10 mouse cellular contexts compared by ENCODE assay signal in the genomic region with DNA sequence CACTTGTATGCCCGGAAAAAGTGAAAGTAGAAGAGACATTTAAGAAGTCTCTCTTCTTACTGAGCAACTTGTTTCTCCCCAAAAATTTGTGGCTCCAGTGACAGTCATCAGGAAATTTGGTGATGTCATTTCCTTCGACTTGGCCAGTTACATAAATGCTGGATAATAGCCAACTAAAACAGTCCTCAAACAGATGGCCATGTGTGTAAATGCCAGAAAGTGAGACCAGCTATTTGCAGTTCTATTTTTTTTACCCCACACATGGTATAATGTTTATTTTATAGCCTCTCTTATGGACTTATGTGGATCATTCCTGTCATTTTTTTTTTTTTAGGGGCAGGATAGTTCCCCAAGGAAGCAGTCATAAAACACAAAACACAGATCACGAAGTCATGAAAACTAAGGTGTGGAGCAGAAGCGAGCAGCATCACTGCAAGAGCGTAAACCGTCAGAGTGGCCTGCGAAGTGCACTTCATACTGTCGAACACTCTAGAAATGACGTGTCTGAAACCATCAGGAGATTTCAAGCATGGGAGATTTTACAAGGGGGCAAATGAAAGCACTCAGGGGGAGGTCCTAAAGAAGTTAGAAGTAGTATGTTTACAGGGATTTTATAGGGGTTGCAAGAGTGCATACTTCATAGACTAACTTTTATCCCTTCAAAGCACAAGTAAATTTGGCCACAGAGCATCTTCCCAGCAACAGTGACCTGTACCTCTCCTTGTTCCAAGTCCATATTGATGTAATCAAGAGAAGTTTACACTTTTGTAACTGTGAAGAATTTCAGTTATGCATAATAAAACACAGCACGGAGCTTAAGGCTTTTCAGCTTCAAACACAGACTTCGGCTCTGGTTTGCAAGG. TPM values are rescaled to one million over a fixed set of nuclear protein-coding genes. Genes with fewer than 3 reads are reported as not detected.
DNase-seq lines count a peak whose midpoint lies in the region; ATAC-seq and TF ChIP-seq lines count a peak whose summit lies in the region.
"Had no signal": no experiment of that assay in that cellular context is flagged by ENCODE, and none has a peak within 500 bp of the region (broad histone marks: within the 10 kb centered on the region; RNA-seq: fewer than 3 reads in every experiment).

No protein-coding gene starts in this region.

- peak overlapping the region; percentile 19; the same call in 1 of the 2 replicates for H3K4me2 ChIP-seq in limb, embryonic 15.5 days

- intact Hi-C loops in gastrocnemius, adult 2 months (cut with DNase I): no loop called here
- intact Hi-C loops in gastrocnemius, postnatal 14 days (cut with DNase I; ENCODE audit: low total_unique reads): no loop called here

- no peaks in the 10 kb centered on the region for H3K4me1 ChIP-seq in heart, embryonic 10.5 days
- H3K4me1 ChIP-seq in limb, embryonic 15.5 days: peaks cover 24% of the 10 kb centered on the region
- H3K4me1 ChIP-seq in midbrain, embryonic 10.5 days: no peaks in the 10 kb centered on the region

- peak; percentile 40; the same call in 1 of the 2 replicates for ATAC-seq in limb, embryonic 15.5 days (ENCODE audit: insufficient number of reproducible peaks, low FRiP score, low TSS enrichment, low read depth)

- WGBS in heart, embryonic 10.5 days: 65% methylated on average over 11 of the region's 11 CpGs
- 14% methylated on average over 11 of the region's 11 CpGs for WGBS in limb, embryonic 15.5 days
- WGBS in midbrain, embryonic 10.5 days: 79% methylated on average over 11 of the region's 11 CpGs

- no peak for DNase-seq in gastrocnemius, adult 2 months
- DNase-seq in gastrocnemius, postnatal 14 days: no peak
- peak; percentile 39 for DNase-seq in adipocyte (ENCODE audit: low spot score)
- DNase-seq in heart, embryonic 10.5 days (ENCODE audit: low spot score): no peak
- DNase-seq in spleen, postnatal 14 days (ENCODE audit: low spot score in 2 of 2): no peak
- DNase-seq in layer of hippocampus, adult 9-10 months (ENCODE audit: low spot score): no peak
- no peak for DNase-seq in midbrain, embryonic 10.5 days (ENCODE audit: low spot score)

- no peaks in the 10 kb centered on the region for H3K9me3 ChIP-seq in heart, embryonic 10.5 days
- no peaks in the 10 kb centered on the region for H3K9me3 ChIP-seq in limb, embryonic 15.5 days
- no peaks in the 10 kb centered on the region for H3K9me3 ChIP-seq in midbrain, embryonic 10.5 days (replicated peaks)

- no peak for TF ChIP-seq CTCF in gastrocnemius, adult 2 months (IDR thresholded peaks at IDR 0.05)

- H3K27me3 ChIP-seq in heart, embryonic 10.5 days (ENCODE audit: insufficient read depth, poor library complexity, severe bottlenecking): no peaks in the 10 kb centered on the region
- H3K27me3 ChIP-seq in limb, embryonic 15.5 days: no peaks in the 10 kb centered on the region
- H3K27me3 ChIP-seq in midbrain, embryonic 10.5 days (ENCODE audit: low read depth, poor library complexity, severe bottlenecking): no peaks in the 10 kb centered on the region

- peak overlapping the region; percentile 48 for H3K4me3 ChIP-seq in gastrocnemius, adult 2 months
- no peak overlapping the region for H3K4me3 ChIP-seq in heart, embryonic 10.5 days
- H3K4me3 ChIP-seq in limb, embryonic 15.5 days: no peak overlapping the region
- H3K4me3 ChIP-seq in midbrain, embryonic 10.5 days: no peak overlapping the region
- H3K4me3 ChIP-seq: erythroblast, embryonic 14.5 days had no signal

- peak overlapping the region; percentile 71 for H3K27ac ChIP-seq in gastrocnemius, adult 2 months
- H3K27ac ChIP-seq in heart, embryonic 10.5 days: peak overlapping the region; percentile 36; the same call in 1 of the 2 replicates
- H3K27ac ChIP-seq in limb, embryonic 15.5 days: peak overlapping the region; percentile 72
- H3K27ac ChIP-seq in midbrain, embryonic 10.5 days (replicated peaks): no peak overlapping the region
- H3K27ac ChIP-seq: liver, embryonic 14.5 days had no signal

- H3K36me3 ChIP-seq in heart, embryonic 10.5 days: no peaks in the 10 kb centered on the region
- no peaks in the 10 kb centered on the region for H3K36me3 ChIP-seq in limb, embryonic 15.5 days
- H3K36me3 ChIP-seq in midbrain, embryonic 10.5 days: no peaks in the 10 kb centered on the region

- H3K9ac ChIP-seq in limb, embryonic 15.5 days: no peak overlapping the region
- H3K9ac ChIP-seq: liver, embryonic 14.5 days had no signal

RNA-seq across cellular contexts. Expression of a gene that starts 20.8 kb away (rescaled TPM):
- 10 to 100 TPM; 10.5 to 11.0 TPM for total RNA-seq in gastrocnemius, adult 2 months (2021)
- total RNA-seq in gastrocnemius, postnatal 14 days (2021): 10 to 100 TPM; 19.5 to 31.1 TPM
- 37.0 and 45.7 TPM in 2 replicates for polyA plus RNA-seq in heart, embryonic 10.5 days (2016; fragmentation: Nextera tagmentation; extraction: Ambion mirVana)
- 84.6 and 87.2 TPM in 2 replicates for polyA plus RNA-seq in limb, embryonic 15.5 days (2015; fragmentation: Nextera tagmentation; extraction: Ambion mirVana)
- polyA plus RNA-seq in midbrain, embryonic 10.5 days (2016; fragmentation: Nextera tagmentation; extraction: Ambion mirVana): 37.8 and 53.4 TPM in 2 replicates
- polyA plus RNA-seq: erythroblast, embryonic 14.5 days had no signal
